ENCODE assay signal across 9 mouse cellular contexts in the genomic region with DNA sequence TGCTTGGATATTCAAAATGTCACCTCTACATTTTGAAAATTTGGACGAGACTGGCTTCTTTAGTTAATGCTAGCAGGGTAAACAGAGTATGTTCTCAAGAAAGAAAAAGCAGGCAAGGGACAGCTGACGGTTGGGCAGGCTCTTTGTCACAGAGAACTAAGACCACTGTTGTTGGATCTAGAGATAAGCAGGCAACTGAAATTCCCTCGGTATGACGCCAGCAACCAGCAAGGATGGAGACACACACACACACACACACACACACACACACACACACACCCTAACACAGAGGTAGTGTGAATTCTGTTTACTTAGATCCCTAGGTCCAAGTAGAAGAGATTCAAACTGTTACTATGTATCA.
DNase-seq lines count a peak whose midpoint lies in the region; ATAC-seq and TF ChIP-seq lines count a peak whose summit lies in the region.
"Had no signal": no experiment of that assay in that cellular context is flagged by ENCODE, and none has a peak within 500 bp of the region (broad histone marks: within the 10 kb centered on the region; RNA-seq: fewer than 3 reads in every experiment).

No protein-coding gene starts in this region.

- no peaks in the 10 kb centered on the region; the same call in 1 of the 2 replicates for H3K9me3 ChIP-seq in heart, embryonic 12.5 days (replicated peaks)
- H3K9me3 ChIP-seq in CH12.LX (replicated peaks; ENCODE audit: low read length), result peaks cover 16% of the 10 kb centered on the region
- H3K9me3 ChIP-seq in forebrain, postnatal 0 days (ENCODE audit: low read length), result no peaks in the 10 kb centered on the region
- H3K9me3 ChIP-seq in liver, postnatal 0 days (ENCODE audit: low read length), result 0 out of 2 replicates have a peak, but pooled peaks cover 2% of the 10 kb centered on the region

- ATAC-seq in heart, embryonic 12.5 days (ENCODE audit: insufficient number of reproducible peaks, low FRiP score), result peak; percentile 49
- no peak; the same call in 1 of the 2 replicates for ATAC-seq in forebrain, postnatal 0 days
- ATAC-seq in liver, postnatal 0 days, result peak; percentile 37

- no peak for TF ChIP-seq RAD21 in CH12.LX (IDR thresholded peaks at IDR 0.05; ENCODE audit: low read depth, low read length)

- no peak for TF ChIP-seq POLR2A in CH12.LX (IDR thresholded peaks at IDR 0.05; ENCODE audit: low read depth, low read length)

- H3K9ac ChIP-seq in heart, embryonic 12.5 days, result no peak overlapping the region; the same call in 1 of the 2 replicates
- peak overlapping the region; percentile 88 for H3K9ac ChIP-seq in CH12.LX (ENCODE audit: insufficient read depth, low read depth)
- no peak overlapping the region for H3K9ac ChIP-seq in forebrain, postnatal 0 days
- H3K9ac ChIP-seq in liver, postnatal 0 days (replicated peaks), result no peak overlapping the region; the same call in 1 of the 2 replicates

- peak overlapping the region; percentile 82 for H3K27ac ChIP-seq in heart, embryonic 12.5 days (ENCODE audit: poor library complexity, severe bottlenecking)
- peak overlapping the region; percentile 98 for H3K27ac ChIP-seq in CH12.LX (ENCODE audit: insufficient read depth, low read depth)
- H3K27ac ChIP-seq in forebrain, postnatal 0 days (ENCODE audit: low read depth, low read length), result peak overlapping the region; percentile 83
- H3K27ac ChIP-seq in liver, postnatal 0 days (ENCODE audit: low read depth), result peak overlapping the region; percentile 83

- no peaks in the 10 kb centered on the region for H3K36me3 ChIP-seq in heart, embryonic 12.5 days
- H3K36me3 ChIP-seq in CH12.LX (replicated peaks in 1 of 2; ENCODE audit: control insufficient read depth in 1 of 2, insufficient read depth in 1 of 2, low read length in 1 of 2), result no peaks in the 10 kb centered on the region
- no peaks in the 10 kb centered on the region for H3K36me3 ChIP-seq in forebrain, postnatal 0 days (ENCODE audit: insufficient read depth)
- no peaks in the 10 kb centered on the region for H3K36me3 ChIP-seq in liver, postnatal 0 days (replicated peaks; ENCODE audit: insufficient read depth, low read length)

- no peak for DNase-seq in heart, adult 8-10 months (ENCODE audit: low spot score)
- DNase-seq in CH12.LX (ENCODE audit: extremely low read depth), result no peak
- DNase-seq in forebrain, postnatal 0 days, result no peak
- DNase-seq in liver, postnatal 0 days, result no peak
- DNase-seq in spleen, postnatal 36 days (ENCODE audit: low spot score in 2 of 2), result no peak
- DNase-seq in layer of hippocampus, adult 8-10 months (ENCODE audit: low spot score in 2 of 2), result no peak
- DNase-seq in left cerebral cortex, adult 11 months (ENCODE audit: low spot score), result no peak

- no peaks in the 10 kb centered on the region for H3K27me3 ChIP-seq in heart, embryonic 12.5 days (replicated peaks)
- H3K27me3 ChIP-seq in CH12.LX (replicated peaks), result no peaks in the 10 kb centered on the region
- H3K27me3 ChIP-seq in forebrain, postnatal 0 days (ENCODE audit: insufficient read depth, low read length), result no peaks in the 10 kb centered on the region
- H3K27me3 ChIP-seq in liver, postnatal 0 days (ENCODE audit: insufficient read depth, low read length), result no peaks in the 10 kb centered on the region

- H3K4me3 ChIP-seq in heart, embryonic 12.5 days, result no peak overlapping the region
- no peak overlapping the region for H3K4me3 ChIP-seq in CH12.LX (replicated peaks in 1 of 3; ENCODE audit: low read depth in 2 of 3, low read length in 2 of 3, poor library complexity in 1 of 3)
- no peak overlapping the region for H3K4me3 ChIP-seq in forebrain, postnatal 0 days (ENCODE audit: low read depth, low read length)
- no peak overlapping the region for H3K4me3 ChIP-seq in liver, postnatal 0 days (ENCODE audit: low read depth, low read length)
- H3K4me3 ChIP-seq: myocyte had no signal

- in situ Hi-C loops in CH12.LX (cut with MboI; ENCODE audit: low pct_ligation_motif_present, low pct_unique_long_range_greater_than_20kb, low sequenced_read_pairs), result no loop called here

- no peak for TF ChIP-seq EP300 in CH12.LX (IDR thresholded peaks at IDR 0.05; ENCODE audit: low read length)
- TF ChIP-seq EP300 in liver, postnatal 0 days (IDR thresholded peaks at IDR 0.05; ENCODE audit: low read depth), result peak; percentile 75; the same call in 1 of the 2 replicates

- H3K4me1 ChIP-seq in heart, embryonic 12.5 days (replicated peaks), result peaks cover 25% of the 10 kb centered on the region
- H3K4me1 ChIP-seq in CH12.LX (ENCODE audit: control insufficient read depth in 1 of 2, insufficient read depth in 2 of 2), result peaks cover 22 to 67% of the 10 kb centered on the region in 2 experiments
- H3K4me1 ChIP-seq in forebrain, postnatal 0 days (ENCODE audit: insufficient read depth), result peaks cover 28% of the 10 kb centered on the region
- peaks cover 23% of the 10 kb centered on the region for H3K4me1 ChIP-seq in liver, postnatal 0 days (ENCODE audit: insufficient read depth)

- peak overlapping the region; percentile 63 for H3K4me2 ChIP-seq in heart, embryonic 12.5 days
- peak overlapping the region; percentile 60; the same call in 1 of the 2 replicates for H3K4me2 ChIP-seq in CH12.LX (ENCODE audit: insufficient read depth, low read depth, poor library complexity, severe bottlenecking)
- H3K4me2 ChIP-seq in forebrain, postnatal 0 days (ENCODE audit: low read depth), result peak overlapping the region; percentile 20
- peak overlapping the region; percentile 63 for H3K4me2 ChIP-seq in liver, postnatal 0 days (ENCODE audit: low read depth, low read length)

- WGBS in heart, embryonic 12.5 days, result 6% methylated on average over 4 of the region's 4 CpGs
- 5% methylated on average over 4 of the region's 4 CpGs for WGBS in forebrain, postnatal 0 days
- 7% methylated on average over 4 of the region's 4 CpGs for WGBS in liver, postnatal 0 days (ENCODE audit: insufficient replicate concordance)

- no peaks in the 10 kb centered on the region for H3K79me2 ChIP-seq in CH12.LX (replicated peaks; ENCODE audit: control insufficient read depth, extremely low read depth, insufficient read depth, poor library complexity, severe bottlenecking)

- no peak for TF ChIP-seq CTCF in CH12.LX (conservative IDR thresholded peaks at IDR 0.05 in 1 of 2, IDR thresholded peaks at IDR 0.05 in 1 of 2; ENCODE audit: low read depth in 2 of 2, low read length in 2 of 2)
- no peak for TF ChIP-seq CTCF in forebrain, postnatal 0 days (IDR thresholded peaks at IDR 0.05; ENCODE audit: low read depth)
- TF ChIP-seq CTCF in liver, postnatal 0 days (IDR thresholded peaks at IDR 0.05; ENCODE audit: low read depth), result no peak

- dilution Hi-C loops in CH12.LX (cut with MboI; ENCODE audit: extremely low pct_ligation_motif_present, extremely low pct_unique_long_range_greater_than_20kb, low sequenced_read_pairs), result no loop called here

TF ChIP-seq in CH12.LX, 34 proteins besides CTCF, POLR2A, EP300 and RAD21:
- TF ChIP-seq MAZ (IDR thresholded peaks at IDR 0.05; ENCODE audit: low read depth, low read length) (no peak), MAFK (IDR thresholded peaks at IDR 0.05; ENCODE audit: insufficient replicate concordance, low read length) (no peak), HCFC1 (IDR thresholded peaks at IDR 0.05; ENCODE audit: low read depth, low read length) (no peak), NRF1 (IDR thresholded peaks at IDR 0.05; ENCODE audit: low read depth, low read length) (no peak), ETS1 (conservative IDR thresholded peaks at IDR 0.05; ENCODE audit: low read depth, low read length) (no peak), UBTF (IDR thresholded peaks at IDR 0.05; ENCODE audit: low read depth, low read length) (no peak), ZKSCAN1 (IDR thresholded peaks at IDR 0.05; ENCODE audit: borderline replicate concordance, low read depth, low read length) (no peak), RCOR1 (conservative IDR thresholded peaks at IDR 0.05; ENCODE audit: low read depth, low read length) (no peak), USF1 (IDR thresholded peaks at IDR 0.05; ENCODE audit: low read depth, low read length) (no peak), SMC3 (IDR thresholded peaks at IDR 0.05; ENCODE audit: low read depth, low read length) (no peak), MYC (IDR thresholded peaks at IDR 0.05; ENCODE audit: low read depth, low read length) (no peak), JUND (conservative IDR thresholded peaks at IDR 0.05; ENCODE audit: low read depth, low read length) (no peak), KAT2A (IDR thresholded peaks at IDR 0.05; ENCODE audit: insufficient replicate concordance, low read length) (no peak)
TF ChIP-seq in CH12.LX: peak in this region for 0.
